Mouse (Mus musculus) splenic B cell, adult 2 months (primary cell): ENCODE measurements around the gene Zfp536.
"Not testable (repeated sequence)": the region's sequence is repeated elsewhere in the genome, so short reads cannot be mapped to it uniquely, and the experiment has no call there.

ENCODE experiments used
- DNase-seq: peaks from one replicate; pipeline ENCODE4 v3.0.0-alpha.2; 2011; ENCODE audit warnings: low read depth, low spot score
- H3K27me3 ChIP-seq: 2 replicates; pipeline ENCODE4 v1.6.1; 2012; ENCODE audit warnings: mild to moderate bottlenecking, low read length, moderate library complexity, mixed read lengths; ENCODE audit not compliant: control insufficient read depth, poor library complexity, insufficient read depth, severe bottlenecking
- H3K36me3 ChIP-seq: 2 replicates; pipeline ENCODE4 v1.6.1; 2012; ENCODE audit warnings: mild to moderate bottlenecking, low read length, moderate library complexity, mixed read lengths; ENCODE audit not compliant: control insufficient read depth, poor library complexity, insufficient read depth, severe bottlenecking

Zfp536 gene

DNA sequence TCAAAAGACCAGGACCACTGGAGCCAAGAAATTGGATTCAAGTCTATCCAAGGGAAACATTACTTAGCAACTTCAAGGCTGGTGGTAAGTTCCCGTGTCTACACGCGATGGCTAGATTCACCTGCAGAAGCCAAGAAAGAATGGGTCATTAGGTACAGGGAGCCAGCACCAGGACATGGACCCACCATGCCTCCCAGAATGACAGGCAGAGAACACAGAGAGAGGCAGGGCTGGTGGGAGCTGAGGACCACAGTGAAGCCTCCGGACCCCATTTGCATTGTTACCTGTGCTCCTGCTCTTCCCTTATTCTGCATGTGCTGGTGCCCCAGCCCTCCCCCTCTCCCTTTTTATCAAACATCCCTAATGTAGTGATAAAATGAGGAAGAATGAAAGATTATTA is 39.4 kb downstream of the Zfp536 start:
- Histone ChIP-seq H3K36me3 (no peaks in the 10 kb centered on the region), H3K27me3 (no peaks in the 10 kb centered on the region)
- no peak for DNase-seq

DNA sequence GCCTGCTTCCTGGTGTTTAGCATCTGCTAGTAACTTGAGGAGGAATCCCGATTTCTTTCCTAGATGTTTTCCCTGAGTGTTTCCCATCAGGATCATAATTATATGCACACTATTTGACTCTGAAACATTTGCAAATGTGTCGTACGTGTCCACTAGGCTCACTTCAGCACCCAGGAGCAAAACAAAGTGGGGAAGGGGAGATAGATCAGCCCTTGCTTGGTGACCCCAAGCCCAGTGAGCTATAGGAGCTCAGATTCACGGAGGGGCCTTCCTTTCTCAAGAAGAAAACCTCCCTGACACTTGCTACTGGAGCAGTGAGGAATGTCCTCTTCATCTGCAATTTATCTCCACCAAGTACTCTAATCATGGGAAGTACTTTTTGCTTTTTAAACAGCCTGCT is 40.7 kb downstream of the Zfp536 start:
- DNase-seq = no peak
- Histone ChIP-seq H3K36me3 (no peaks in the 10 kb centered on the region), H3K27me3 (no peaks in the 10 kb centered on the region)

DNA sequence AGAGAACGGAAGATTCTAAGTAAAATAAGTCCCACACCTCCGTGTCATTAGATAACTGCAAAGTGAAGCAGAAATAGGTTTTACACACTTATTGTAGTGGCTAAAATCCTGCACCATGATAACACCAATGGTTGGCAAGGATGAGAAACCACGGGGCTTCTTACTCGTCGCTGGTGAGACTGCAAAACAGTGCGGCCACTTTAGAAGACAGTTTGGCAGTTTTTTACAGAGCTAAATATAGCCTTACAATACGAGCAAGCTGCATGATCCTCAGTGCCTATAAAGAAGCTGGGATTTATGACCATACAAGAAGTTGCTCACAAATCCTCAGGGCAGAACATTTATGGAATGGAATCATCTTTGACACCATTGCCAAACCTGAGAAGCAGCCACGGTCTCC is 45.7 kb downstream of the Zfp536 start:
- DNase-seq = no peak
- H3K27me3 ChIP-seq = no peaks in the 10 kb centered on the region
- H3K36me3 ChIP-seq = no peaks in the 10 kb centered on the region

DNA sequence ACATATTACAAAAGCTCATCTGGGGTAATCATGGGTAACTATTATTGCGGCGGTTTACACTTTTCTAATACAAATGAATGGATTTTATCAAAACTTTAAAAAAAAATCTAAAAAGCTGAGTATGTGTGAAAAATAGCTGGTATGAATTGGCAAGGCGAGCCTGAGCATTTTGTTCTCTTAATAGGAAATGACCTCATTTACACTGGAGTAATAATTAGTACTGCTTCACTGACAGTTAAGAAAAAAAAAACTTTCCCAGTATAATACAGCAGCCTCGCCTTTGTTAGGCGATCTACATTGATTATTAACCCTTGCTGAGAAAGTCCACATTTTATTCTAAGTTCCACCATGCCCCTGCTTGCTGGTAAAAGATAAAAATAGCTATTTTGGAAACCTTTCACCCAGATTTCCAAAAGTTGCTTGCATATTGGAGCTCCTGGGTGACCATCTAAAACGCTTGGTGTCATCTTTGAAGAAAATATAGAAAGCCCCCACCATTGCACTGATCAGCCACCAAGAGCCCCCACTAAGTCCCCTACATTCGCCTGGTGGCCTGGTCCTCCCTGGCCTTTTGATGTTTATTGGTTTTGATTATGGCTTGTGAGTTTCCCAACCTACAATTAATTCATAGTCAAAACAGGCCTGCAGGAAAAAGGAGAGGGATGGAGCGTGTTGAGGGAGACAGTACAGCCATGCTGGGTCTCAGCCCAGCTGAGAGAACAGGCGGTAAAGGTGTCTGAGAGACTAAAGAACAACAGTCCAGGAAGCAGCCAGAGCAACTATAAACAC is 49.2 kb downstream of the Zfp536 start:
- Histone ChIP-seq H3K27me3 (no peaks in the 10 kb centered on the region), H3K36me3 (no peaks in the 10 kb centered on the region)
- no peak for DNase-seq

DNA sequence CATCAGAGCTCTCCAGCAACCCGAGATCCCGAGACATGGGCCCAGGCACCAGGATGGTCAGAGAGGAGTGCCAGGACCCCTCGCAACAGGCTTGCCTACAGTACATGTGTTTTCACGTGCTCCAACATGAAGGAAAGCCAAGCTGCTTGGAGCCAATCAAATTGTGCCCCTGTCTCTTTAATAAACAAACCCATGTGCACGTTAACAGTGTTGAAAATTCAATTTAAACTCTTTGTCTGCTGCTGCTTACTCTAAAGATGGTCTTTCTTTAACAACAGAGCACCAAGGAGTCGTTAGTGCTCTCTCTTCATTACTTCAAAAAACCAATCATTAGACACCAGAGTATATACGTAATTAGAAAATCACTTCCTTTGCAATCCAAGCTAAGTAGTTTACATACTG is 50.2 kb downstream of the Zfp536 start:
- DNase-seq = no peak
- H3K36me3 ChIP-seq = no peaks in the 10 kb centered on the region
- no peaks in the 10 kb centered on the region for H3K27me3 ChIP-seq

DNA sequence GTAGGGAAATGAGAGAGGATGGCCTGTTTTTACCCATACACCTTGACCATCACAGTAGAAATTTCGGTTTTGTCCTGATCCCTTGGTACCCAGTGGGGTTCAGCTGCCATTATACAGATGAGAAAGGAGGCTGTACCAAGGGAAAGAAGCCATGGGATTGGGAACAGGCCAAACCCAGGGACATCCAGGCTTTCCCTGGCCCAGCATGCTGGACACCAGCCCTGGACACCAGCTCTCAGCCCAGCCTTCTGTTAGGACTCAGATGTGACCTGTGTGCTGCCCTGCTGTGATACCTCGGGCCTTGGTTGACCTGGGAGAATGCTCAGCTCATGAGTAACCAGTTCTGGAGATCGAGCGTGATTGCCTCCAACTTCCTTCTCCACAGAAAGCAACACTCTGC is 51.8 kb downstream of the Zfp536 start:
- Histone ChIP-seq H3K27me3 (no peaks in the 10 kb centered on the region), H3K36me3 (no peaks in the 10 kb centered on the region)
- no peak for DNase-seq

DNA sequence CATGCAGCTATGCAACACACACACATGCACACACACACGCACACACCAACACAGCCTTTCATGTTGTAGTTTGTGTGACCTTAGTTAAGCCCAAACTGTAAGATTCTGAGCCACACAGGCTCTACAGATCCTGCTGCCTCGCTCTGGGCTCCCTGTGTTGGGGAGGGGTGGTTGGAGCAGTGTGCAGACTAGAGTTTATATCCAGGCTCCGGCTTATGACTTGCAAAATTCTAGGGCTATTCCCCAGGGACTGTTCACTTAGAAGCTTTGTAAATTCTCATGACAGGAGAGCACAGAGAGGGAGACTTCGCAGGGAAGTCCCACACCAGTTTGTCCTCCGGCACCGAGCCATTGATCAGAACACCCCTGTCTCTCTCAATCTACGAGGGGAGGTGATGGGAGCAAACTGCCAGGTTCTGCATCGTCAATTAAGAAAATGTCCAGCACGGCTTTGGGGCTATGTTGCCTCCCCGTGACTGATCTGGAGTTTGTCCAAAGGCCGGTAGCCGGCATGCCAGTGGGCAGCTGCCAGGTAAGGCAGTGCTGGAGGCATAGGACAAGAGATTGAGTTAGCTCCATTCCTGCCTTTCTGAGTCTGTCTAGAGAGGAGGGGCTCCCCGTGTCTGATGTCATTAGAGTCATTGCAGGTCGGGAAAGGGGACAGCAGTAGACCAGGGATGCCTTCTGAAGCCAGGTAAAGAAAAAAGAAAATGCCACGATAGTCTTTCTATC is 54.6 kb downstream of the Zfp536 start:
- no peak for DNase-seq
- Histone ChIP-seq H3K36me3 (no peaks in the 10 kb centered on the region), H3K27me3 (no peaks in the 10 kb centered on the region)

DNA sequence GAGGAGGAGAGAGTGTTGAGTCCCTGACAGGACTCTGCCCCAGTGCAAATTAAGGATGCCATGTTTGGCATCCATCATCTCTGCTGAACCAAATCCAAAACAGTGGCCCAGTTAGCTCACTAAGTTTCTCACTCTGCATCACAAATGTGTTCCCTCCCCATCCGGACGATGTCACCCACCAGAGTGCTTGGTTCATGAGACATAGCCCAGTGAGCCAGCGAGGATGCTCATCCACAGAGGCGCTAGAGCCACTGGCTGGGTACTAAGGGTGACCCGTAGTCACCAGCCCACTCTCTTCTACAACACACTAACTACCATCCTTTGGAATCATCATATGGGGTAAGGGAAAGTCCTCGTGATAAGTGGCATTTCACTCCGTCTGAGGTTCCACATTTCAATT is 56.4 kb downstream of the Zfp536 start:
- Histone ChIP-seq H3K36me3 (no peaks in the 10 kb centered on the region), H3K27me3 (no peaks in the 10 kb centered on the region)
- DNase-seq = no peak

DNA sequence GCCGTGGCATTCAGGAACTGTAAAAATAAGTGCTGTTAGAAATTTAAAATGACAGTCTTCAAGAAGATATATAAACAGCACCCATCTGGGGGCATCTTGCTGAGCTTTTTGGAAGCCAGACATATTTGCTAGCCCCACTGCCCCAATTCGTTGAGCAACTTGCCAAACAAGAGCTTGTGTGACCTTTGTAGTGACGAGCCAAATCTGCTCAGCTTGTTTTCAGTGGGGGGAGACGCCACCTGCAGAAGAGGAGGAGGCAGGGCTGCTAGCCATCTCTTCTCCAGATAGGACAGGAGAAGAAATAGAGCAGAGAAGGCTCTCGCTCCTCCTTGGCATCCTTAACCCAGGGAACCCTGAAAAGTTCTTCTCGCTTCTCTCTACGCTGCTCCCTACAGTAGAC is 56.8 kb downstream of the Zfp536 start:
- H3K36me3 ChIP-seq = no peaks in the 10 kb centered on the region
- H3K27me3 ChIP-seq = no peaks in the 10 kb centered on the region
- DNase-seq = no peak

DNA sequence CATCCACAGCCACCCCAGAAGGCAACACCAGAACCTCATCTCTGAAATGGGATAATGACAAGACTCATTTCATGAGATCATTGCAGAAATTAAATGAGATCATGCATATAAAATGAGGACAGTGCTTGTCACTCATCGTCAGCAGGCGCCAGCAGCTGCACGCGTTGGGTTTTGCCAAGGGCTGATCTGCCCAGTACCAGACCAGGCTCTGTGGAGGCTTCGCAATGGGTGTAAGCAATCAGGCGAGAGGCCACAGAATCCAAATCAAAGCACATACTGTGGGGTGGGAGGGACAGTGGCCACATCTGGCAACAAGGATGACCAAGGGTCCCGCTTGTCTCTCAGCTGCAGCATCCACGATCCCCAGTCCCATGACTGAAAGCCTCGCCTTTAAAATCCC is 69.0 kb downstream of the Zfp536 start:
- Histone ChIP-seq H3K27me3 (no peaks in the 10 kb centered on the region), H3K36me3 (no peaks in the 10 kb centered on the region)
- DNase-seq = no peak

DNA sequence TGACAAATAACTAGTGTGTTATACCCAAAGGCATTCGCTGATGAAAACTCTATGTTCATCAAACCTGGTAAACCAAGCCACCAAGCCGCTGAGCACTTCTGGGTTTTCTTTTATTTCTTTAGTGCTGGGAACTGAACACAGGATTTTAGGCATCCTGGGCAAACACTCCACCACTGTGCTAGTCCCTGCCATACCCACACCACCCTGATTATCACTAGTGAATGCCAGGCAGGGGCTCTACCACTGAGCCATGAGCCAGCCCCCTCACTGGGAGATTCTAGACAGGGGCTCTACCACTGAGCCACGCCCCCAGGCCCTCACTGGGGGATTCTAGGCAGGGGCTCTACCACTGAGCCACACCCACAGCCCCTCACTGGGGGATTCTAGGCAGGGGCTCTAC is 76.1 kb downstream of the Zfp536 start:
- H3K36me3 ChIP-seq, DNase-seq: not testable (repeated sequence)

DNA sequence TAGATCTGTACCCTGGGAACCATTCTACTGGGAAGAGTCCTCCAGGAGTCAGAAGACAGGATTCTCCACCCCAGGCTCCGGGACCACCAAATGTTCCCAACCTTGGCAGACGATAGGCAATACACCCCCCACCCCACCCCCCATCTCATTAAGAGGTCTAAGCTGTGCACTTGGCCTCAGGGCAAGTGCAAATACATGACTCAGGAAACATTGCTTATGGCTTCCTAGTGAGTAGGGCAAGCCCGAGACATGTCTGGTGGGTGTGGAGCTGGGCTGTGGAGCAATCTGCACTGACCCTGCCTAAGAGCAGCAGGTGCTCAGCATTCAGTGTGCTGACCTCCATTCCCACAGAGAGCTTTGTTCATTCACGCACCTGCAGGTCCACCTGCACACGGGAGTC is 78.4 kb downstream of the Zfp536 start:
- no peak for DNase-seq
- Histone ChIP-seq H3K27me3 (no peaks in the 10 kb centered on the region), H3K36me3 (no peaks in the 10 kb centered on the region)

More for the DNA sequence above, 76.1 kb downstream of the Zfp536 start:
- H3K27me3 ChIP-seq = not testable (repeated sequence)

DNA sequence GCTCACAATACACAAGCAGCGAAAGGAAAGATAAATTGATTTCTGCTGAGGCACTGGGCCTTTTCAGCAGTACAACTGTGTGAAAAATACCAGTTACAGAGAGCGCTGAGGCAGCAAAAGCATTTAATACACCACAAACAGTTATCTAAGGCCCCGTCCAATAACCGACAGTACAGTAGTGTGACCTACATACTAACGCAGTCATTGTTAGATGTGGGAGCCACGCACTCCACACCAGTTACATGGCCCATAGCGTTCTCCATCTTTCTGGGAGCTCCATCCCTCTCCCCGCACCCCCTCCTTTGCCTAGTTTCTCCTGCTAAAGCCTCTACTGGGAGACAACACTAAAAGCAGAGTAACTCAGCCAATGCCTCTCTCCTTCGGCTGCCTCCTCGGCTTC is 82.8 kb downstream of the Zfp536 start:
- no peak for DNase-seq

DNA sequence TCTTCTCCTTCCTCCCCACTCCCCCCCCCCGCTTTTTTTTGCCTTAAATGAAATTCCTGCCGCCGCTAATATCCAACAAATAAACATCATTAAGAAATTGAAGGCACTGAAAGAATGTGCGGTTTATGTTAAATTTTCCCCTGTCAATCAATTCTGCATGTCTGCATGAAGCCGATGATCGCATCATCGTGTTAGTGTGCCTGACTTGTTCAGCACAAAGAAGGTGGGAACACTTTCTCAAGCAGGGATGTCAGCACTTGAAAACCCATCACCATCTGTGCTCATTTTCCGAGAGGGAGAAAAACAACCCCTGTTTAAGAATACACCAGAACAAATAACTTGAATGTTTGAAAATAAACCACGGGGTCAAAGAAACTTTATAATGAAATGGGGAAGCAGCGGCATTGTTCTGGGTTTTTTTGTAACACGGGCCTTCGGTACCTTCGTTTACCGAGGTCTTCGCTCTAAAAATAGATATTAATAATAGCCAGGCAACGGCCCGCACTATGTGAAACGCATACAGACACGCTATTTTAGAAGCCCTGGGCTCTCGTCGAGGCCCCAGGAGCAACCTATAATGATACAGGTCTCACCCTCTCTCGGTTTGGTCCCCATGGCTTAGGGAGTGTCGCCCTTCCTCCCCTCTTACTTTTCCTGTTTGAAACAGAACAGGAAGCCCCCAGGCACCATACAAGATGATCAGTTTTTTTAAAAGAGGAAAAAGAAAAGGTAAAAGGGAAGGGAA is 83.7 kb downstream of the Zfp536 start:
- H3K27me3 ChIP-seq = no peaks in the 10 kb centered on the region
- no peaks in the 10 kb centered on the region for H3K36me3 ChIP-seq
- DNase-seq = no peak

More for the DNA sequence above, 82.8 kb downstream of the Zfp536 start:
- Histone ChIP-seq H3K27me3 (no peaks in the 10 kb centered on the region), H3K36me3 (no peaks in the 10 kb centered on the region)

DNA sequence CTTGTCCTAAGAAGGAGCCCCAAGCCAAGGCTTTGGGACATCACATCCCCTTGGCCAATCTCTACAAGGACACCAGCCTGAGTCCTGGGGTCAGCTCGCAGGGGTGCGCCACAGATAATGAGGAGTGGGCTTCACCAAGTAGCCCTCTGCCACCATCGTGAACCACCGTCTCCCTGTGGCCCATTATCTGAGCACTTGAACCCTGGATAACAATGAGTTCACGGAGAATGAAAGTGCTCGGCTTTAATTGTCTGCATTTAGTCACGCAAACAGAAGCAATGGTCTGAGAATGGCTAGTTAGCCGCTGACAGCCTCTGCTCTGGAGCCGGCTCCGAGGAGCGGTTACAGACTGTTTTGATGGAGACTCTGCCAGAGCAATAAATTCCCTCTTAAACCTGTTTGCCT is 84.3 kb downstream of the Zfp536 start:
- Histone ChIP-seq H3K36me3 (no peaks in the 10 kb centered on the region), H3K27me3 (no peaks in the 10 kb centered on the region)
- DNase-seq = no peak
